Mouse (Mus musculus) MEL (cell line): Measurements from ENCODE around the gene Arhgap45. TPM values are rescaled to one million over a fixed set of nuclear protein-coding genes. Genes with fewer than 3 reads are reported as not detected.
"Not testable (repeated sequence)": the region's sequence is repeated elsewhere in the genome, so short reads cannot be mapped to it uniquely, and the experiment has no call there.

Experiments
- DNase-seq: peaks from one replicate; pipeline ENCODE4 v3.0.0; 2011; ENCODE audit warnings: low read depth, low spot score
- H3K27ac ChIP-seq: 2 replicates; pipeline ENCODE4 v1.5.1; 2012; ENCODE audit warnings: low read depth, mild to moderate bottlenecking, control low read depth, low read length, moderate library complexity; ENCODE audit not compliant: control insufficient read depth
- H3K27me3 ChIP-seq, 2 experiments: fragments of 150-350 bp in 1 of 2; sonication (generic) in 1 of 2; 2 replicates each; pipeline ENCODE4 v1.6.1; 2012; ENCODE audit warnings: low read length in 2 of 2, mild to moderate bottlenecking in 2 of 2, improper control_type of control experiment in 1 of 2, moderate library complexity in 1 of 2; ENCODE audit not compliant: insufficient read depth in 2 of 2, control insufficient read depth in 1 of 2
- H3K36me3 ChIP-seq, 2 experiments: 2 replicates each; pipeline ENCODE4 v1.6.1; 2012 to 2014; ENCODE audit warnings: low read length in 2 of 2, improper control_type of control experiment in 1 of 2, inconsistent platforms in 1 of 2, mild to moderate bottlenecking in 1 of 2; ENCODE audit not compliant: insufficient read depth in 2 of 2, control insufficient read depth in 1 of 2
- H3K4me1 ChIP-seq, 2 experiments: fragments of 150-350 bp in 1 of 2; sonication (generic) in 1 of 2; 2 replicates each; pipeline ENCODE4 v1.6.1; 2012; ENCODE audit warnings: low read length in 2 of 2, improper control_type of control experiment in 1 of 2, mild to moderate bottlenecking in 1 of 2; ENCODE audit not compliant: insufficient read depth in 2 of 2, control insufficient read depth in 1 of 2
- H3K4me3 ChIP-seq, 2 experiments: fragments of 150-350 bp in 1 of 2; sonication (generic) in 1 of 2; 2 replicates each; pipeline ENCODE4 v1.5.1; 2012; ENCODE audit warnings: low read depth in 2 of 2, low read length in 2 of 2, mild to moderate bottlenecking in 2 of 2, moderate library complexity in 2 of 2, control low read depth in 1 of 2, improper control_type of control experiment in 1 of 2; ENCODE audit not compliant: control insufficient read depth in 1 of 2, insufficient read depth in 1 of 2
- H3K79me2 ChIP-seq: 2 replicates; pipeline ENCODE4 v1.6.1; 2012; ENCODE audit warnings: mild to moderate bottlenecking, low read length, moderate library complexity; ENCODE audit not compliant: control insufficient read depth, poor library complexity, insufficient read depth
- H3K9ac ChIP-seq: 2 replicates; pipeline ENCODE4 v1.6.1; 2012; ENCODE audit warnings: low read depth, mild to moderate bottlenecking, control low read depth, low read length, moderate library complexity; ENCODE audit not compliant: control insufficient read depth, poor library complexity, severe bottlenecking
- H3K9me3 ChIP-seq: fragments of 150-350 bp; sonication (generic); replicated peaks from 2 replicates; pipeline ENCODE4 v1.6.1; 2012; ENCODE audit warnings: mild to moderate bottlenecking, low read length, improper control_type of control experiment, moderate library complexity; ENCODE audit not compliant: insufficient read depth
- E2F4 ChIP-seq: IDR thresholded peaks from 2 replicates; pipeline ENCODE4 v1.6.1; 2011; ENCODE audit warnings: low read depth, low read length, improper control_type of control experiment, borderline replicate concordance
- ELF1 ChIP-seq: IDR thresholded peaks from 2 replicates; pipeline ENCODE4 v1.6.1; 2014; ENCODE audit warnings: low read depth, mild to moderate bottlenecking, inconsistent platforms, low read length, improper control_type of control experiment, moderate library complexity
- KAT2A ChIP-seq: conservative IDR thresholded peaks from 2 replicates; pipeline ENCODE4 v1.6.1; 2012; ENCODE audit warnings: low read depth, low read length, improper control_type of control experiment, inconsistent platforms
- MAX ChIP-seq: IDR thresholded peaks from 2 replicates; pipeline ENCODE4 v1.6.1; 2011; ENCODE audit warnings: low read length, improper control_type of control experiment
- RCOR1 ChIP-seq: IDR thresholded peaks from 2 replicates; pipeline ENCODE4 v1.6.1; 2012; ENCODE audit warnings: low read depth, mild to moderate bottlenecking, inconsistent platforms, low read length, improper control_type of control experiment
- TAL1 ChIP-seq: IDR thresholded peaks from 2 replicates; pipeline ENCODE4 v1.6.1; 2012; ENCODE audit warnings: mild to moderate bottlenecking, inconsistent platforms, low read length, moderate library complexity, mixed read lengths
- TBP ChIP-seq: IDR thresholded peaks from 2 replicates; pipeline ENCODE4 v1.8.0; 2011; ENCODE audit warnings: low read depth, low read length, improper control_type of control experiment
- ZNF384 ChIP-seq: IDR thresholded peaks from 2 replicates; pipeline ENCODE4 v1.6.1; 2012; ENCODE audit warnings: low read depth, mild to moderate bottlenecking, inconsistent platforms, low read length, improper control_type of control experiment
- polyA plus RNA-seq, 2 experiments: library from polyadenylated mRNA; stranded (reverse) in 1 of 2; unstranded in 1 of 2; fragments of >175 nt in 1 of 2; fragments of >200 nt in 1 of 2; gene quantifications; 2 replicates each; pipeline versions ENCODE4 v1.2.1 to v1.2.4; 2012; ENCODE audit warnings: low replicate concordance in 2 of 2, low read depth in 1 of 2; ENCODE audit not compliant: insufficient read length in 2 of 2, insufficient read depth in 1 of 2, missing spikeins in 1 of 2
- total RNA-seq: library from RNA; depleted of rRNA; stranded (reverse); fragments of 300-350 nt; gene quantifications from 2 replicates; pipeline ENCODE4 v1.2.3, GENCODE M21; 2012

Arhgap45 gene
- total and polyA plus RNA-seq, 3 experiments, result 26.2 to 53.6 TPM; not detected in 1

DNA sequence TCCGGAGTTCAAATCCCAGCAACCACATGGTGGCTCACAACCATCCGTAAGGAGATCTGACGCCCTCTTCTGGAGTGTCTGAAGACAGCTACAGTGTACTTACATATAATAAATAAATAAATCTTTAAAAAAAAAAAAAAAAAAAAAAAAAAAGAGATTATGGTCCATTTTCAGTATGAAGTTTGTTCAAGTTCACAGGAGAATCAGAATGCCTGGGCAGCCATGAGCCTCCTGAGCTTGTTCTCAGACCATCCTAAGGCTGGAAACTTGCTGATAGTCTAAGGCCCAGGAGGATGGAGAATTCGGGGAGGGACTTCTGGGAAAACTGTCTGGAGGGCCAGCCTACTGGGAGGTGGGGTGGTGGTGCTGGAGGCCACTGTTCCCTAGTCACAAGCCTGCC, 28.9 kb downstream of the Arhgap45 start:
- not testable (repeated sequence) for H3K27ac ChIP-seq, H3K9ac ChIP-seq, H3K4me3 ChIP-seq, H3K9me3 ChIP-seq, DNase-seq, H3K79me2 ChIP-seq, H3K27me3 ChIP-seq
- Histone ChIP-seq H3K4me1 (peaks cover 18 to 23% of the 10 kb centered on the region in 2 experiments), H3K36me3 (peaks cover 0 to 24% of the 10 kb centered on the region in 2 experiments; a peak in 2 of 4 replicates)
- peak; percentile 69 for TF ChIP-seq ZNF384
- TF ChIP-seq, all 39 proteins: peak for 1; not testable (repeated sequence) for 38

DNA sequence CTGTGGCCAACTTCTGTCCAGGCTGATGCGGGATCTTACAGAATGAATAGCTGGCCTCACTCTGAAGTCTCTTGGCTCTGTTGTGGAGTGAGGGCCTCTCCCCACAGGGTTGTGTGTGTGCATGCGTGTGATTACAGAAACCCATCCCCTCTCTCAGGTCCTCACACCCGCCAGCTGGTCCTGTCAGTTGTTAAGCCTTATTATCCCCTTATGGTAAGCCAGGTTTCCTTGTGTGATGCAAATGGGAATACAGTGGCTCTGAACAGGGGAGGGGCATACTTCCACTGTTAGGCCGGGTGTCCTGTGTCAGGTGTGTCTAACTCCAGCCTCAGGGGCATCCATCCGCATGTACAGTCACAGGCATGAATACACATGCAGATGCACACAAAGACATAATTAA, 29.3 kb downstream of the Arhgap45 start:
- peaks cover 22 to 26% of the 10 kb centered on the region in 2 experiments for H3K4me1 ChIP-seq
- no peak for TF ChIP-seq TBP
- H3K79me2 ChIP-seq, result no peaks in the 10 kb centered on the region; the same call in 1 of the 2 replicates
- no peak overlapping the region for H3K9ac ChIP-seq
- no peak overlapping the region for H3K27ac ChIP-seq
- peaks cover 0 to 28% of the 10 kb centered on the region in 2 experiments; a peak in 2 of 4 replicates for H3K36me3 ChIP-seq
- no peaks in the 10 kb centered on the region for H3K27me3 ChIP-seq
- no peak overlapping the region for H3K4me3 ChIP-seq
- DNase-seq, result no peak
- no peaks in the 10 kb centered on the region for H3K9me3 ChIP-seq

DNA sequence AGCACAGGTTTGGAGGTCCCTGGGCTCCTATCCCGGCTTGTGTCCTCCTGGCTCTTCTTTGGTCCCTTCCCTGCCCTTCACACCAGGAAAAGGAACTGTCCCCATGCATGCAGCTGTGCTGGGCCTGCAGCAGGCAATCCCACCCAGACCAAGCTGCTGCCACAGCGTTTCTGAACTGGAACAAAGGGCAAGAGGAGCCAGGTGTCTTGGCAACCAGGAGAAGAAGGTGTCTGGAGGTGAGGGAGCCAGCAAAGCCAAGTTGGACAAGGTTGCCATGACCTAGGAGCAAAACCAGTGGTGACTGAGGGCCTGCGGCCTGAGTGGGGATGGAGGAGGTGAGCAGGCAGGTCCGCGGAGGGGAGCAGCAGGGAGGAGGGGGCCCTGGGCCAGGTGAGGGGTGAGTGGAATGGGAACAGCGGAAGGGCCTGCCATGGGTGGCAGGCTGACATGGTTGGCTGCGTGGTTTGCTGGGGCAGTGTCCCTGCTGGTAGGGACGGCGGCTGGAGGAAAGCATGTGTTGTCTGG, 30.6 kb downstream of the Arhgap45 start, which contains the start of gene Gpx4:
Gpx4 (plus strand) TSS at position 126 of the 525 bp plus-strand sequence.
- Histone ChIP-seq H3K36me3 (peaks cover 0 to 29% of the 10 kb centered on the region in 2 experiments; a peak in 2 of 4 replicates), H3K4me1 (peaks cover 22 to 28% of the 10 kb centered on the region in 2 experiments), H3K27ac (no peak within 1 kb of the TSS), H3K79me2 (no peaks in the 10 kb centered on the region; the same call in 1 of the 2 replicates), H3K27me3 (no peaks in the 10 kb centered on the region), H3K4me3 (no peak within 1 kb of the TSS), H3K9me3 (no peaks in the 10 kb centered on the region), H3K9ac (peak within 1 kb of the TSS; percentile 43)
- TF ChIP-seq TAL1 (no peak), KAT2A (no peak), E2F4 (no peak)
- no peak for DNase-seq

DNA sequence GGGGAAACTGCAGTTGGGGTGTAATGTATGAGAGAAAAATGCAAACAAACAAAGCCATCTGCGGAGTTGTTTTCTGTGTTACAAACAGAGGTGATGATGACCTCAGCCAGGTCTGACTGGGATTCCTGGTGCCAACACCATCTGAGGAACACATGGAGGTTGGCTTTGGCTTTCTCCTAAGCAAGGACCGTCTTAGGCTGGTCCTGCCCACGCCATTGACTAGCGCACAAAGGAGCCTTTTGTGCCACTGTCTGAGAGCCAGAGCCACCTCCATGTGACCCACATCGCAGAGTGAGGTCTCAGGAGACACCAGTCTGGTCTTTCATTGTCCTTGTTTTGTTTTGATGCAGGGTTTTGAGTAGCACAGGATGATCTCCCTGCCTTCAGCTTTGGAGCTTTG, 31.9 kb downstream of the Arhgap45 start:
- peaks cover 22 to 38% of the 10 kb centered on the region in 2 experiments for H3K4me1 ChIP-seq
- H3K27ac ChIP-seq, result peak overlapping the region; percentile 67
- H3K36me3 ChIP-seq, result peaks cover 0 to 34% of the 10 kb centered on the region in 2 experiments; a peak in 2 of 4 replicates
- H3K27me3 ChIP-seq, result no peaks in the 10 kb centered on the region
- peak overlapping the region; percentile 27 to 36 for H3K4me3 ChIP-seq
- H3K9me3 ChIP-seq, result no peaks in the 10 kb centered on the region
- DNase-seq, result peak; percentile 32
- peak overlapping the region; percentile 43 for H3K9ac ChIP-seq
- no peaks in the 10 kb centered on the region; the same call in 1 of the 2 replicates for H3K79me2 ChIP-seq
- TF ChIP-seq MAX (no peak), E2F4 (no peak), RCOR1 (no peak), ELF1 (no peak)
